Mouse (Mus musculus) CH12.LX (cell line): ENCODE data around the gene AU021092. TPM values are rescaled to one million over a fixed set of nuclear protein-coding genes. Genes with fewer than 3 reads are reported as not detected.

Source experiments
- DNase-seq: peaks from one replicate; pipeline ENCODE4 v3.0.0-alpha.2; 2013; ENCODE audit errors: extremely low read depth
- H3K27ac ChIP-seq: 2 replicates; pipeline ENCODE4 v1.5.1; 2012; ENCODE audit warnings: low read depth, mild to moderate bottlenecking, control low read depth, moderate library complexity; ENCODE audit not compliant: insufficient read depth
- H3K27me3 ChIP-seq: replicated peaks from 2 replicates; pipeline ENCODE3; 2012; ENCODE audit warnings: inconsistent platforms
- H3K36me3 ChIP-seq, 2 experiments: replicated peaks in 1 of 2; 2 replicates each; pipeline versions ENCODE3 to v1.6.1; 2012; ENCODE audit warnings: inconsistent platforms in 1 of 2, low read length in 1 of 2, mild to moderate bottlenecking in 1 of 2, mixed read lengths in 1 of 2, moderate library complexity in 1 of 2; ENCODE audit not compliant: control insufficient read depth in 1 of 2, insufficient read depth in 1 of 2
- H3K4me1 ChIP-seq, 2 experiments: 2 replicates each; pipeline ENCODE4 v1.6.1; 2012; ENCODE audit warnings: inconsistent platforms in 1 of 2, moderate library complexity in 1 of 2; ENCODE audit not compliant: insufficient read depth in 2 of 2, control insufficient read depth in 1 of 2
- H3K4me2 ChIP-seq: 2 replicates; pipeline ENCODE4 v1.6.1; 2012; ENCODE audit warnings: low read depth, mild to moderate bottlenecking, control low read depth; ENCODE audit not compliant: poor library complexity, insufficient read depth, severe bottlenecking
- H3K4me3 ChIP-seq, 3 experiments: fragments of 150-350 bp in 1 of 3; sonication (generic) in 1 of 3; replicated peaks in 1 of 3; 2 replicates each; pipeline versions ENCODE3 to v1.5.1; 2011 to 2012; ENCODE audit warnings: low read depth in 2 of 3, low read length in 2 of 3, mild to moderate bottlenecking in 2 of 3, moderate library complexity in 2 of 3, control low read depth in 1 of 3, improper control_type of control experiment in 1 of 3, inconsistent platforms in 1 of 3, mixed read lengths in 1 of 3; ENCODE audit not compliant: poor library complexity in 1 of 3
- H3K79me2 ChIP-seq: replicated peaks from 2 replicates; pipeline ENCODE4 v1.6.1; 2012; ENCODE audit warnings: mild to moderate bottlenecking, moderate library complexity; ENCODE audit not compliant: control insufficient read depth, poor library complexity, insufficient read depth, severe bottlenecking; ENCODE audit errors: extremely low read depth
- H3K9ac ChIP-seq: 2 replicates; pipeline ENCODE4 v1.6.1; 2012; ENCODE audit warnings: low read depth, mild to moderate bottlenecking, control low read depth, moderate library complexity; ENCODE audit not compliant: insufficient read depth
- H3K9me3 ChIP-seq: replicated peaks from 2 replicates; pipeline ENCODE3; 2012; ENCODE audit warnings: low read length, inconsistent platforms, mixed read lengths
- CHD1 ChIP-seq: IDR thresholded peaks from 2 replicates; pipeline ENCODE4 v1.6.1; 2012; ENCODE audit warnings: low read depth, low read length, improper control_type of control experiment, inconsistent platforms
- CHD2 ChIP-seq: IDR thresholded peaks from 2 replicates; pipeline ENCODE4 v1.6.1; 2011; ENCODE audit warnings: low read length, improper control_type of control experiment
- EP300 ChIP-seq: IDR thresholded peaks from 2 replicates; pipeline ENCODE4 v1.6.1; 2011; ENCODE audit warnings: low read length, improper control_type of control experiment
- GABPA ChIP-seq: IDR thresholded peaks from 2 replicates; pipeline ENCODE4 v1.6.1; 2012; ENCODE audit warnings: low read depth, low read length, improper control_type of control experiment, inconsistent platforms; ENCODE audit not compliant: insufficient replicate concordance
- HCFC1 ChIP-seq: IDR thresholded peaks from 2 replicates; pipeline ENCODE4 v1.6.1; 2012; ENCODE audit warnings: low read depth, mild to moderate bottlenecking, inconsistent platforms, low read length, improper control_type of control experiment
- JUN ChIP-seq: IDR thresholded peaks from 2 replicates; pipeline ENCODE4 v1.6.1; 2011; ENCODE audit warnings: low read depth, mild to moderate bottlenecking, low read length, improper control_type of control experiment, moderate library complexity; ENCODE audit not compliant: insufficient read depth
- MAFK ChIP-seq: IDR thresholded peaks from 2 replicates; pipeline ENCODE4 v1.6.1; 2011; ENCODE audit warnings: low read length, improper control_type of control experiment; ENCODE audit not compliant: insufficient replicate concordance
- MAX ChIP-seq: IDR thresholded peaks from 2 replicates; pipeline ENCODE4 v1.6.1; 2011; ENCODE audit warnings: low read length, improper control_type of control experiment
- NELFE ChIP-seq: IDR thresholded peaks from 2 replicates; pipeline ENCODE4 v1.6.1; 2011; ENCODE audit warnings: low read depth, low read length, improper control_type of control experiment
- RAD21 ChIP-seq: IDR thresholded peaks from 2 replicates; pipeline ENCODE4 v1.6.1; 2011; ENCODE audit warnings: low read depth, mild to moderate bottlenecking, low read length, improper control_type of control experiment, moderate library complexity
- SIN3A ChIP-seq: IDR thresholded peaks from 2 replicates; pipeline ENCODE4 v1.6.1; 2012; ENCODE audit warnings: low read length, improper control_type of control experiment, inconsistent platforms
- TBP ChIP-seq: conservative IDR thresholded peaks from 2 replicates; pipeline ENCODE4 v1.6.1; 2011; ENCODE audit warnings: low read depth, low read length, improper control_type of control experiment
- USF1 ChIP-seq: IDR thresholded peaks from 2 replicates; pipeline ENCODE4 v1.6.1; 2014; ENCODE audit warnings: low read depth, mild to moderate bottlenecking, inconsistent platforms, low read length, improper control_type of control experiment
- ZMIZ1 ChIP-seq: IDR thresholded peaks from 2 replicates; pipeline ENCODE4 v1.6.1; 2012; ENCODE audit warnings: low read depth, mild to moderate bottlenecking, inconsistent platforms, low read length, improper control_type of control experiment
- dilution Hi-C: fragments of 300-500 bp; cut with MboI; formaldehyde crosslinking; loops from 2 replicates; pipeline ENCODE4 v1.14.3; 2020; ENCODE audit warnings: low sequenced_read_pairs; ENCODE audit not compliant: extremely low pct_unique_long_range_greater_than_20kb, extremely low pct_ligation_motif_present
- in situ Hi-C: fragments of 300-500 bp; cut with MboI; formaldehyde crosslinking; loops from 3 replicates; pipeline ENCODE4 v1.14.3; 2019; ENCODE audit warnings: low sequenced_read_pairs, low pct_ligation_motif_present, low pct_unique_long_range_greater_than_20kb, mixed read lengths
- polyA plus RNA-seq: library from polyadenylated mRNA; unstranded; fragments of >175 nt; gene quantifications from 2 replicates; pipeline ENCODE4 v1.2.1, GENCODE M21; 2012; ENCODE audit warnings: low read depth; ENCODE audit not compliant: insufficient read length
- total RNA-seq, 2 experiments: library from RNA; depleted of rRNA; stranded (reverse); fragments of 300-350 nt in 1 of 2; fragments of >200 nt in 1 of 2; gene quantifications; 2 replicates each; pipeline ENCODE4 v1.2.3; 2012 to 2014

AU021092 gene
- total and polyA plus RNA-seq, 3 experiments, result not detected

GRCm38 (mm10) chr16:5217341-5218133 is 4.6 kb downstream of the AU021092 start:
- no peak overlapping the region for H3K4me2 ChIP-seq
- in situ Hi-C loops (no loop called here), dilution Hi-C loops (no loop called here)
- no peaks in the 10 kb centered on the region for H3K36me3 ChIP-seq
- no peak overlapping the region for H3K4me3 ChIP-seq
- H3K4me1 ChIP-seq, result no peaks in the 10 kb centered on the region
- H3K27ac ChIP-seq, result no peak overlapping the region
- peaks cover 53% of the 10 kb centered on the region for H3K27me3 ChIP-seq
- DNase-seq, result no peak
- H3K79me2 ChIP-seq, result no peaks in the 10 kb centered on the region
- H3K9ac ChIP-seq, result no peak overlapping the region
- H3K9me3 ChIP-seq, result no peaks in the 10 kb centered on the region
- TF ChIP-seq CHD1 (no peak), SIN3A (no peak), JUN (no peak), USF1 (no peak), NELFE (no peak)

GRCm38 (mm10) chr16:5216686-5217085 is 5.4 kb downstream of the AU021092 start:
- no peak for DNase-seq
- no peaks in the 10 kb centered on the region for H3K36me3 ChIP-seq
- H3K27me3 ChIP-seq, result peaks cover 45% of the 10 kb centered on the region
- no peak overlapping the region for H3K9ac ChIP-seq
- H3K79me2 ChIP-seq, result no peaks in the 10 kb centered on the region
- H3K4me3 ChIP-seq, result no peak overlapping the region
- H3K4me2 ChIP-seq, result no peak overlapping the region
- in situ Hi-C loops, result no loop called here
- dilution Hi-C loops, result no loop called here
- no peak overlapping the region for H3K27ac ChIP-seq
- no peak for TF ChIP-seq MAX
- TF ChIP-seq HCFC1, result no peak
- TF ChIP-seq RAD21, result no peak
- no peak for TF ChIP-seq TBP
- no peak for TF ChIP-seq ZMIZ1
- no peak for TF ChIP-seq MAFK
- TF ChIP-seq EP300, result no peak
- no peak for TF ChIP-seq GABPA
- no peak for TF ChIP-seq CHD2
- TF ChIP-seq, all 38 proteins: peak for 0
- no peaks in the 10 kb centered on the region for H3K4me1 ChIP-seq
- no peaks in the 10 kb centered on the region for H3K9me3 ChIP-seq
